In the genomic region with DNA sequence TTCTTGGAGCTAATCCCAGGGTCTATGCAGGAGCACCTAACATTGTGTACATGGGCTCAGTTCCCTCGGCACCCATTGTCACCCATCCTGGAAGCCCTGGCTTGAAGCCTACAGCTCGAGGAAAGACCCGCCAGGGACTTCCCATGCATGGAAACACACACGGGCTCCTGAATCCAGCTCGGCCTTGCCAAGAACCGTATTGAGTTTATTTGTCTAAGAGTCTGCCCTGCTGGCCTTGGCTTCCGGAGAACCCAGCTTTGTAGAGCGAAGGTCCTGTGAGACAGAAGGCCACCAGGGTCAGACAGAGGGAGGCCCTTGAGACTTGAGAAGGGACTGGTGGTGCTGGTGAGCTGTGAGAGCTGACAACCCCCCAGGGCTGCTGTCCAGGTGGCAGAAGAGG, we compare ENCODE assay signal across 9 mouse cellular contexts.
DNase-seq lines count a peak whose midpoint lies in the region; ATAC-seq lines count a peak whose summit lies in the region.
"Had no signal": no experiment of that assay in that cellular context is flagged by ENCODE, and none has a peak within 500 bp of the region (broad histone marks: within the 10 kb centered on the region; RNA-seq: fewer than 3 reads in every experiment).

No protein-coding gene starts in this region.

- intact Hi-C loops in gastrocnemius, postnatal 36 days (cut with DNase I) = loop anchor here (10.0 kb wide), 1 partner anchor 114 kb away; a partner anchor contains a TSS

- DNase-seq in gastrocnemius, postnatal 36 days = peak; percentile 18 to 27
- DNase-seq in gastrocnemius, postnatal 10 days = no peak
- peak; percentile 47 for DNase-seq in A20 (ENCODE audit: low read depth, low spot score)
- peak; percentile 73 for DNase-seq in heart, adult 8-10 months (ENCODE audit: low spot score)
- DNase-seq in kidney, postnatal 4 days = peak; percentile 55 to 70
- DNase-seq in layer of hippocampus, adult 8-10 months (ENCODE audit: low spot score in 2 of 2) = no peak
- DNase-seq in thymus, postnatal 4 days = no peak

- ATAC-seq in megakaryocyte, adult 5-6 weeks (ENCODE audit: poor library complexity, severe bottlenecking) = no peak
- ATAC-seq: forebrain, embryonic 13.5 days had no signal

Comparison
In these comparisons a context has a peak if more than half of its experiments do, and no peak if none do; other contexts are left out.
1. DNase-seq: peak in gastrocnemius, postnatal 36 days (2 of 2), A20 (single experiment), heart, adult 8-10 months (single experiment) and kidney, postnatal 4 days (2 of 2); none in gastrocnemius, postnatal 10 days (single experiment), layer of hippocampus, adult 8-10 months (0 of 2) and thymus, postnatal 4 days (single experiment).